Mouse (Mus musculus) retina, adult 2 months (tissue): ENCODE measurements at regions not wholly inside any gene's neighbourhood (a gene's known extent, or its start where the extent isn't known, plus 50 kb on each side); places are given as distances from the start of the nearest gene placed in this dataset.
"Not testable (repeated sequence)": the region's sequence is repeated elsewhere in the genome, so short reads cannot be mapped to it uniquely, and the experiment has no call there.

Source experiments
- DNase-seq: peaks from one replicate; pipeline ENCODE4 v3.0.0-alpha.2; 2012; ENCODE audit warnings: low read depth, low spot score

DNA sequence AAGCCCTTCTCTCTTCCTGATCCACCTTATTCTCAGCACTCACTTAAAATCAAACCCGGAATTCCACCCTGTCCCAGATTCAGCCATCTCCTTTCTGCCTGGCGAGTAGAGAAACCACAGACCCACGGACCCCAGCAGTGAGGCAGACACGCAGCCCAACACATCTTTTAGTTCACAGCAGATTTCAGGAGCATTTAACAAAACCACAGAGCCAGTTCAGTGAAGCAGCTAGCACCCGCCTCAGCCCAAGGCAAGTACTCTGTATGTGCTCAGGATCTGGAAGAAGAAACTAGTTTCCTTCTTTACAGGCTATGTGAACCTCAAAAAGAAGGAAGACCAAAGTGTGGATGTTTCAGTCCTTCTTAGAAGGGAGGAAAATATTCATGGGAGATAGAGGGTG is 560.6 kb downstream of the Nyap2 start:
- DNase-seq = no peak

DNA sequence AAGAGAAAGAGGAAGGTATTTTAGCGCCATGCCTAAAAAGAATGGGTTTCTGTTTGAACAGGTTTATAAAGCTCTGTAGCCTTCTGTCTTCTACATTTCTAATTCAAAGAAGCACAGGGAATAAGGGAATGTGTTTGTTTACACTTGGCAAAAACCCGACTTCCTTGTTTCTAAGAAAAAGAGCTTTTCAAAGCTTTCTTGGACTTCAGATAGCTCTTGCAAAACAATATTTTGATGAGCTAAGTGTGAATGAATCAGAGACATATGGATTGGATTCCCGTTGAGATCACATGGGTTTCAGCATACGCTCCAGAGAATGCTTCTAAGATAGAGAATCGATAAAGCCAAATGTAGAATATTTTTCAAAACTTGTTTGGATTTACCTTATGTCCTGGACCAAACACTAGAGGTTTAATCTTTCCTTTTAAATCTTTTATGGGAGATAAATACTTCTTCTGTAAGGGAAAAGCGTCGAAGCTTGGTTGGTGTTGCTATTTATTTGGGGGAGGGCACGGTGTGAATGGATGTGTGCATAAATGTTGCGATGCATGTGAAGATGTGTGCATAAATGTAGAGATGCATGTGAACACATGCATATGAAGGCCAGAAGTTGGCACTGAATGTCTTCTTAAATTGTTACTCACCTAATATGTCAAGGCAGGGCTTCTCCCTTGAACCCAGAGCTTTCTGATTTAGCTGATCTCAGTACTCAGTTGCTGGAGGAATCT is 576.4 kb downstream of the Nyap2 start:
- DNase-seq = no peak

DNA sequence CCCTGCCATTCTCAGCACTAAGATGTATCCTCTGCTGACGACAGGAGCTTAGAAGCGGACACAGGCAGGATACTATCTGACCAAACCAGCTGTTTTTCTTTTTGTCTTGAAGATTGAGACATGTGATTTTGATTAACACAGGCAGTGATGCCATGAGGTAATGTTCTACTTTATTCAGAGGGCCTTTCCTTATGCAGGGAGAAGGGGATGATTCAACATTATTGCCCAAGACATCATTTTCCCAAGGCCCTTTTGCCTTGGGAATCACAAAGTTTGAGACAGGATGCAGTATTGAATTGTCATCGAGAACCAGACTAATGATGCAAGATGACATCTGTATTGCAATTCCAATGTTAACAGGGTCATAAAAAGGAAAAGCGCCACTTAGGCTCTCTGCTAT is 571.7 kb upstream of the Gm9747 start:
- DNase-seq = no peak

DNA sequence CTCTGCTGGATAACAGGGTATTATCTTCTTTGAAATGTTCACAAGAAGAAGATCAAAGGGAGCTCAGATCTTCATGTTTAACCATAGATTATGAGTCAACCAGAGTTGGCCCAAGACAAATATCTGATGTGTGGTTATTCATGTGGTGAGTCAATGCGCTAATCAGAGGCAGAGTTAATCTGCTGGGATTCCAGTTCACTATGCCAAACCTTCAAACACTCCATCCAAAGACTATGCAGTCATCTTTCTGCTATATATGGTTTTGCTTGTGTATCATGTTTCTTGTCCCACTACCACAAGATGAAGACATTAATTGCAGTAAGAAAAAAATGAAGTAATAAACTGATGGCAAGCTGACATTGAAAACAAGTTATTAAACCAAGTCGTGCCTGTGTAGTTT is 561.8 kb upstream of the Gm9747 start:
- no peak for DNase-seq

DNA sequence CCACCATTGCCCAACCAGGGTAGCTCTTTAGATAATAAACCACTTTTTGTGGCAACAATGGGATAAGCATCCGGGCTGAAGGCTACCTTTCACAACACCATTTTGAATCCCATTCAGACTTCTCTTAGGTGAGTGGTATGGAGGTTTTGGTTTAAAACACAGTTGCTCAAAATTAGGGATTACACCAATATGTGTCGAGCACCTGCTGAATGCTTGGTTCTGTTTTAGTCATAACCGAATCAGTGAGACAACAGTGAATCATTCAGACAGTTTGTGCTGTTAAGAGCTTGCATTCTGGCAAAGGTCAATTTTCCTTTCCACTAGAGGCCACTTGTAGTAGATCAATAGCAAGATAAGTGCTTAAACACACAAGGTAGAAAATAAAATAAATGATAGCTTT is 561.2 kb upstream of the Gm9747 start:
- no peak for DNase-seq

DNA sequence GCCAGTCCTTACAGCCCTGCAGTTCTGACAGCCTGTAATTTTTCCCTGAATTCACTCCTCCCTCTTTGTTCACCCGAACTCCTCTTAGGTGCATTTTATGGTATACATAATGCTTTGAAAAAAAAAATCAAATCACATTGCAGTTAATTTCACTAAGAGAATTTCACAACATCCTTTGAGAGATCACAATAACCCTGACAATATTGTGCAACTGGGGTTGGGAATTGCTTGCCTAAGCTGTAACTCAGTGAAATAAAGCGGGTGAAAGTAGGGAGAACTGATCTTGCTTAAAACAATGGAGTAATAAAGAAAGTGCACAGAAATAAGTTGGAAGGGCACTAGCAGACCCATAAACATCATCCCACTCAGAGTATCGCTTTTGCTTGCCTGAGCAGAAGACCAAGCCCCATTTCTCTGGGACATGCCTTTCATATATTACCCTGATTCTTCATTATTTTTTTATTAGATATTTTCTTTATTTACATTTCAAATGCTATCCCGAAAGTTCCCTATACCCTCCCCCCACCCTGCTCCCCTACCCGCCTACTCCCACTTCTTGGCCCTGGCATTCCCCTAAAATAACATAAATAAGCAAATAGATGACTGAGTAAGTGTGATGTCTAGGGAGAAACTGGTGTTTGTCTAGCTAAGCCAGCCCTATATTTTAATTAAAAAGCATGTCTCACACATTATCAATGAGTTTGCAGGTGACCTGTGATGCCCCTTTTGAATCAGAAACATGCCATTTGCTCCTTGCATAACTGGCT is 557.2 kb upstream of the Gm9747 start:
- DNase-seq = no peak

DNA sequence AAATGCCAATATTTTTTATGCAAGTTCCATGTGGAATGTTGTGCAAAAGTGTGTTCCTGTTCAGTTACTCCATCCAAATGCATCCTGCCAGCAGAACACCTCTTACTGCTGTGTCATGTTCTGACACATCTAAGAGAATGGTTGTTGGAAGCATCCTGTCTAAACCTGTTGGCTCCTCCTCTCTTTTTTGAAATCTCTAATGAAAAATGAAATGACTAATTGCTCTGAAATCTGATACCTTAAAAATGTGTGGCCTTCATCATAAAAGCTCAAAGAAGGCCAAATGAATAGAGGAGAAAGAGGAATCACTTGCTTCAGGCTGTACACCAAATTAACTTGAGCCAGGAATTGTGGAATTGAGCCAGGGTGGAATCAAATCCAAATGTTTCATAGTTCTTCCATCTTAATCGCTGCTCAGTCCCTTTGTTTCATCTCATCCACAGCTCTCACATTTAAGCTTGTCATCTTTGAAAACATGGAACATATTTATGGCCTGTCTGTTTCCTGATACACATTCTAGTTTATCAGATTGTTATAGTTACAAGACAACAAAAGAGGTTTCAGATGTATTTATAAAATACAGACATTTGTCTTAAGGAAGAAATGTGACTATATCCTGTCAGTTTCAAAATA is 555.0 kb upstream of the Gm9747 start:
- no peak for DNase-seq

DNA sequence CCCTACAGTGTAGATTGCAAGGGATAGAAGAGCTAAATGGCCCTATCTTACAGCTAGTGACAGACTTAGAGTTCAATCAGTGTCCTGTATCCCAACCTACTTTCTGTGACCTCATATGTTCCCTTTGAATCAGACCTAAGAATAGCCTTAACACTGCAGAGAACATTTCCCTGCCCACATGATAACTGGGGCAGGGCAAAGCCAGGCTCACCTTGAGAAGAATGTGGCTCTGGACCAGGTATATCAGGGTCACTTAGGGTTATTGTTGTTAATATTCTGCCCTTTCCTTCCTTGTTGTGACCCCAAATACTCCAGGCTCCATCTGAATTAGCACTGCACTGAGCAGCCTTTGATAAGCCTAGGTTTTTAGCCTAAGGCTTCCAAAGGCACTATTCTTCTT is 536.8 kb upstream of the Gm9747 start:
- no peak for DNase-seq

DNA sequence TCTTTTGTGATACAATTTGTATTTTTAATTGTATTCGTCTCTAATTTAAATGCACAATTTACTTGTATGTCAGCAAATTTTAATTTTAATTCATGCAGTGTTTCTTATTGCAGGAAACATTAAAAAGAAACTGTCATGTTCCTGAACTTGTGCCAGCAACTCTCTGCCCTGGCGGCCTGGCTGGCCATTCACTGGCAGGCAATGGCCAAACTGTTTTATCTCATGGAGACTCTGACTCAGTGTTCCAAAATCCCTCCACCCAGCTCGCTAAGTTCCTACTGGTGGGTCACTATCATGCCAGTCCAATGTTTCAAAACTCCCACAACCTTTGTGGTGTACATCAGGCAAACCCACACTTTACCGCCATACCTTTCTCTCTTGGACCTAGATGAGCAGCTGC is 523.7 kb upstream of the Gm9747 start:
- no peak for DNase-seq

DNA sequence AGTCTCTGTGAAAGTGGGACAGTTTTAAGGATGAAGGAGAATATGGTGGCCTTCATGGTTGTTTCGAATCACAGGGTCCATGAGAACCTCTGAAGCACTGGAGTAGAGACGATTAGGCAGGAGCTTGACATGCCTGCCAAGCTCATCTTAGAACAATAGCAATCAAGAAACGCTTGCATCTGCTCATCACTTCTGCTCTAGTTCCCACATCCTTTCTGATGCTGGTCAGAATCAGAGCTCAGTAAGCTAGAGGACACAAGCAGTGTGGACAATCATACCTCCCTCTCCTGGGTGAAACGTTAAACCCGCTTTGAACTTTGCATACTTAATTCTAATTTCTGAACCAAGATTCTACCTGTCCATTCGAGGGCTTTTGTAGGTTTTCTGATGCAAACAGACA is 515.8 kb upstream of the Gm9747 start:
- DNase-seq = no peak

DNA sequence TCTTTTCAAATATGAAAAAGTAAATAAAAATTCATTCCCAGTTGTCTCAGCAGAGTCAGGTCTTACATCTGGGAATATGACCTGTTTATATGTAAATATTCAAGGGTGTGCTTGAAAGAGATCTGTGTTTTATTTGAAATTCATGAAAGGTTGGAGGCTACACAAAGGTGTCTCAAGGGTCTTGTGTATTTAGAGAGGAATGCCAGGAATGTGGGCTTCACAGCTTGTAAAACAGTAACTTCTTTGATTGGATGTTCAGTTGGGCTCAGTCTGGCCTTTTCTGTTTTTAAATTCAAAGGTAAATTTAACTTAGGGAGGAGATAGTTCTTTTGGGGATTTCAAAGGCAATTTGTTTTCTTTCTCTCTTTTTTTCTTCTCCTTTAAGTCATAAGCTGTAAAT is 514.7 kb upstream of the Gm9747 start:
- no peak for DNase-seq

DNA sequence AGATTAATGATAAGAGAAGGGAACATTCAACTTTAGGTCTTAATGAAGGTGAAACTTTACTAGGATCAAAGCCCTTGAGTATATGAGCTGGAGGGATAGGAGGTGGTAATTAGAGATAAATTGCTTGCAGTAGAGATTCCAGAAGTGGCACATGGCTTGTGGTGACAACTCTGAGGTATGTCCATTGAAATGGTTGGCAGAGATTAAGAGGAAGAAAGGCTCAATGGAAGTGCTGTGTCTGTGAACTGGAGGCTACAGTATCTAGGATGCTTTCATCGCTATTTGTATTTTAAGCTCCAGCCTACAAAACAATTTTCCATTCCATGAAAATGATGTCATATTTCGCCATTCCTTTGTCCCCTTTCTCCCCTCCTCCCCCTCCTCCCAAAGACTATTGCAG is 508.1 kb upstream of the Gm9747 start:
- DNase-seq = no peak

DNA sequence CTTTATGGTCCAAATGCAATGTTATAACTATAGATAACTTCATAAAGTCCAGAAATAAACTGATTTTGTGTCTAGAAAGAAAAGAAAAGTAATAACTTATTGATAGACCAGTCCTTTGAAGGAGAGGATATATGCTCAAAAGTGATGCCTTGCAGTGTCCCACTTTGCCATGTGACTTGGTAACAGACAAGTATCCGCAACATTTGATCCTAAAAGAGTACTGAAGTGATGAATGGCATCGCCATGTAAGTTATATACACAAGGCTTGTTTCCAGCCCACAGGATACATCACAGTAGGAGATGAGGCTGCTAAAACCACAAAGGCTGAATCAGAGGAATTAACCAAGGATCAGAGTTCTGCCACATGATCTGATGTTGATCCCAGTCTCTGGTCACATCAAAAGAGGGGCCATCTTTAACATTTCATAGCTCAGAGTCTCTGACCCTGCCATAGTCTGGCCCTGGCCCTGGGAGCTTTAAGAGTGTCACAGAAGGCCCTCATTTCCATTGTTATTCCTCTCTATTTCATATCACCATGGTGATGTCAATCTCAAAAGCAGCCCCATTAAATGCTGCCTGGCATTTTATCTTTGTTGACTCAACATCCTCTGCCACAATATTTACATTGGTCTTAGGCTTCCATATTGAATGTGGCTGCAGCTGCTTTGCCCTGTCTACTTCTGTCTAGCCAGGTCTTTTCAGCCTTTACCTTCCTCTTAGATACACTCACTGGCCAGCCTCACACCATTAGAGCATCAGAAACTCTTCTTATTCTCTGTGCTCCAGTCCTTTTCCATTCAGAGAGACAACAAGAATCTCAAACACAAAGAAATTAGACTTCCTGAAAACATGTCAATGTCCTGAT is 506.4 kb upstream of the Gm9747 start:
- DNase-seq = no peak

DNA sequence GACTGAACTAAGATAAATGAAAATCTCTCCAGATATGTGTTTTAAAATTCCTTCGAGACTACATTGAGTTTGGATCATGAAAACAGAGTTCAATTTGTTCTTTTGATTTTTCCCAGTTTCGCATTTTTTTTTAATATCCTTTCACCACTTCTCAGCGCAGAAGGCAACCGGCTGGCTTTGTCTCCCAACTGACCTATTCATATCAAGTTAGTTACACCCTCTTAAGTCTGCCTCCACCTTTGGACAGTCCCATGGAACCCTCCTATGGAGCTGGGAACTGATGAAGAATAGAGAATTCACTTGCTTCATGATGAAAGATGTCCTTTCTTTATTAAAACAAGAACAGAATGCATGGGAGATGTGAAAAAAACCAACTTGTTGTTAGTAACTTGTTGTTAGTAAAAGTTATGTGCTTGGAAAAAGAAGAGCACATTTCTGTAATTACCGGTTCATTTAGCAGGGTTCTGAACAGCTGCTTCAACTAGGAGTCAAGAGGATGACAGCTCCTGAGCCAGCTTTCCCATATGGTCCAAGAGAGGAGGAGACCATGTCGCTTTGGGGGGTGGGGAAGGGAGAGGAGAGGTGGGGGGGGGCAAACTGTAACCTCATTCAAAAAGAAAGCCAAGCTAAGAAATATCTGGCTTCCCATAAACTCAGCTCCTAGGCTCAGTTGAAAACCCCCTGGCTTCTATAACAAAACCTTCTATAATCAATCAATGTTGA is 495.6 kb upstream of the Gm9747 start:
- no peak for DNase-seq

DNA sequence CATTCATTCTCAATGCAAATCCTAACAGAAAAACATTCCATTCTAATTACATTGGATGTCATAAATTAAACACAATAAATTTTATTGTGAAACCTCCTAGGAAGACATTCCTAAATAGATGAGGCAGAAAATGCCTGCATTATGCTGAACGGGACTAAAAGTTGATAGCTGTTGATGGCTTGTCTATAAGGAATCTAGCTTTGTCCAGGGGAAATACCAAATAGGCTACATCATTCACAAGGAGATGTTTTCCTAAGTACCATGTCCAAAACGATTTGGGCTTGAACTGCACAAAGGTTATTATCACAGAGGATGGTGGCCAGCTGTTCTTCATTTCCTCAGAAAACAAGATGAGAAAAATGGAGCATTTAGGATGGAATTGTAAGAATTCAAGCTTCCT is 494.5 kb upstream of the Gm9747 start:
- DNase-seq = no peak

DNA sequence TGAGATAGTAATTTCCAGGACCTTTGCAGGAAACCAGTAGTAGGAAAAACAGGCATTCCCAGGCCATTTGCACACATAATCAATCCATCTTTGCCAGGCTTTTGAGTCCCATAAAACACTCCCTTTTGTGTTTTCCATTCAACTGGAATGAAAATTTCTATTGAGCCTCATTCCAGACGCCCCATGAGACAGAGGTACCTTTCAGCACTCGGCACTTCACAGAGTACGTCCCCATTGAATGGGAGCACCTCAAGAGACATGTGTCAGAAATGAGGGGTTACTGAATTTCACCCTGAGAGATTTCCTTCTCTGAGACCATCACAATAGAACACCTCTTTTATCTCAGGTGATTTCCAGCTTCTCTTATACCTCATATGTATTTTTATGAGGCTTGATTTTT is 493.5 kb upstream of the Gm9747 start:
- no peak for DNase-seq

DNA sequence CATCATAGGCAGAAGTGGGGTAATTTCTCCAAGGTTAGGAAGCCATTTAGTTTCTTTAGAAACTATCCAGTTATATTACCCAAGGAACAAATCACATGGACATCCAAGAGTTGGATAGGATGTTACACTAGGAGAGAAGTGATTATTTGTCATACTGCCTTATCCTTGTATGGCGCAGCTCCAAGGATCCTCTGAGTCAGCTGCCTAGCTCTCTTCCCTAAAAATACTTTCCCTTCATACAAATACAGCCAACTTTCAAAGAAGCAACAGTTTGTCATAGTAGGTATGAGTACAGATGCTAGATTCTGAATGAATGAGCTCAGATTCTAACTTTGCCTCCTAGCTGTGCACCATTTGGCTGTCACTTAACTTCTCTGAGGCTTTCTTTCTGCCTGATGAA is 492.9 kb upstream of the Gm9747 start:
- no peak for DNase-seq

DNA sequence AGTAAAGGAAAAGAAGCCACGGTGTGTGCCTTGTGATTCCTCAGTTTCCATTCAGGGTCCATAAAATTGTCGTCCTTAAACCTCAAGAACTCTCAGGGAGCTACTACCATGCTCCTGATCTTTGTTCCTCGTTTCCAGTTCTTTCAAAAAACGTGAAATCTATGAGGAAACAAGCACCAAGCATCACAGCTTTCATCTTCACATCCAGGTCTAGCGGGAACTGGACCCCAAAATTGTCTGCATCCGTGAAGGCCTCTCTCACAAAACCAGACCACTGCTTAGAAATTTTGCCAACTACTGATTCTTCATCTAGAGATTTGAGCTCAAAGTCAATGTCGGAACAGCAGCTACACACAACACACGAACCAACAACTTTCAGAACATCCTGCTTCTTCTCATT is 491.0 kb upstream of the Gm9747 start:
- DNase-seq = not testable (repeated sequence)

DNA sequence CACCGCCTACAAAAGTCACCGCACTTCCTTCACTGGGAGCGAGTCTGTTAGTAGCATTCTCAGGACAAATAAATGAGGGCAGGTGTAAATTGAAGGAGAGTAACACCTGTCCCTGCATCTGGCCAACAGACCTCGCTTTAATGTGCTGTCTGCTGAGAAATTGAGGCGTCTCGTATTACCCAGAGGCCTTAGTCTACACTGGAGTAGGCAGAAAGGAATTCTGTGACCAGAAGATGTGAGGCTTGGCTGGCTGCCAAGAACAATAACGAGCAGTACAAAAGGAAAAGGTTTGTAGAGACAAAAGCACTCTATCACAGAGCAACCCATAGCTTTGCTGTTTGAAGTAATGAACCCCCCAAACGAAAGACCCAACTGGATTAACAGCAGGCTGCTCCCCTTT is 488.4 kb upstream of the Gm9747 start:
- DNase-seq = no peak

DNA sequence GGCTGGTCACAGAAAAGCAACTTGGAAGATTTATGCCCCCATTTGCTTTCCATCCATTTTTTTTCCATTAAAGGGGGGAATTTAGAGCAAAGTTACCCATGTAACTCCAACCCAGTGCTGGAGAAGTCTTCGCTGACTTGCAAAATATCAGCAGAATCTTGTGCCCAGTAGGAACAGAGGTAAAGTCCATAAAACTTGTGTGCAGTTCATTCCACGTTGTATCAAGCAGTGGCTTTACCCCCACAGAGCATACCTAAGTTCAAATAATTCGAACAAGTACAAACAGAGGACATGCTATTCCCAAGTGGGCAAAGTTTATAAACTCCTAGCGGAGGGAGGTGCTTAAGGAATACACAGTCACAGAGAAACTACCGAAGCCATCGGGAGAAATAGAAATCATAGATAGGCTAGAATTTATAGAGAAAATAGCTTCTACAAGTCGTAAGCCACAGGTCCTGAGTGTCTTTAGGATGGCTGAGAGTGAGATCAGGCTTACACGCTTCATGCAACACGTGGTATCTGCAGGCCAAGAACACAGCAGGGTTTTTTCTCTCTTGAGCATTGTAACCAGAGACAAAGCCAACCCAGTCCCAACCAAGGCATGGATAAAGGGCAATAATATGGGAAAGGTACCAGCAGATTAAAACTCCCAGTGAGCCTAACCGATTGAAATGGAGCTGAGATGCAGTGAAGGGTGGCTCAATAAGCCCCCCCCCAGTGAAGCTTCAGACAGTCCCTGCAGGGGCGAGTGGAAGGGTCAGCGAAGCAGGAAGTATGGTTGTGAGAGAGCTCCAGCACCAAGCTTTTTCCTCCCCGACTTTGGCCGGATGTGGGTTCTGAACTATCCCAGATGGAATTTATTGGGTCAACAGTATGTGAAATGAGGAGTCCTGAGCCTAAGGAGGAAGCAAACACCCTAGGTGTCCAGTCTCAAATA is 487.6 kb upstream of the Gm9747 start:
- no peak for DNase-seq
